Mouse (Mus musculus): Measurements from ENCODE around the gene Ahcy. TPM values are rescaled to one million over a fixed set of nuclear protein-coding genes. Genes with fewer than 3 reads are reported as not detected.
"Not testable (repeated sequence)": the region's sequence is repeated elsewhere in the genome, so short reads cannot be mapped to it uniquely, and the experiment has no call there.

Gene Ahcy
- polyA plus RNA-seq, 1 experiment from 2014 or later: 30.9 TPM

DNA sequence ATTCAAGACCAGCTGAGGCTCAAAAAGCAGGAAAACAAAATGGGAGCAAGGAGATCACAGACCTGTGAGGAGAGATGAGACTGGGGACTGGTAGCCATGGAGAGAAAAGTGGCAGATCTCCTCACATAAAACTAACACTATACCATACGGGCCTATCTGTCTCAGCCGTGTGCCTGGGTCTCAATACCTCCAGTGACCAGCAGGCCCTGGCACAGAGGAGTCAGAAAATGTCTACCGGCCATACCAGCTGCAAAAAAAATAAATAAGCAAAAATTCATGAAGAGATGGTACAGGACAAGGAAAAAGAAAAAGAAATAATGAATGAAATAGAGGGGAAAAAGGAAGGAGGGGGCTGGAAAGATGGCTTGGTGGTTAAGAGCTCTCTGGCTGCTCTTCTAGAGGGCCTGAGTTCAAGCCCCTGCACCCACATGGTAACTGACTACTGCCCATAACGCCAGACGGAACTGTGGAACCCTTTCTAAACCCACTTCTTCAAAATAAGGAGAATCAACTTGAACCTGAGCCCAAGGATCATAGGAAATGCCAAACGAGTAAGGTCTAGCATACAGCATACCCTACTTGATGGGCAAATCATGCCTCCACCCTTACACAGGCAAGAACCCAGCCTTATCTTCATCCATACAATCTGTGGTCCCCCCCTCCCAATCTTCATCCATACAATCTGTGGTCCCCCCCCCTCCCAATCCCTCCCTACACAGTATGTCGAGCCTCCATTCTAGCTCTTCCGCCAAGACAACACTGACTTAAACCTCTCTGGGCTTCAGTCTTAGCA is 1.7 kb downstream of the Ahcy start:
- no peak for ATAC-seq (ENCODE audit: low FRiP score)
- peak overlapping the region; percentile 89; the same call in 1 of the 2 replicates for H3K27ac ChIP-seq (replicated peaks)
- peaks cover 10% of the 10 kb centered on the region for H3K36me3 ChIP-seq
- WGBS: 79% methylated on average over 8 of the region's 8 CpGs
- no peaks in the 10 kb centered on the region for H3K9me3 ChIP-seq (replicated peaks)
- H3K4me1 ChIP-seq: peaks cover 27% of the 10 kb centered on the region
- H3K27me3 ChIP-seq (replicated peaks): no peaks in the 10 kb centered on the region
- H3K9ac ChIP-seq (replicated peaks): no peak overlapping the region
- H3K4me3 ChIP-seq (replicated peaks): no peak overlapping the region
- H3K4me2 ChIP-seq: peak overlapping the region; percentile 82; the same call in 1 of the 2 replicates

DNA sequence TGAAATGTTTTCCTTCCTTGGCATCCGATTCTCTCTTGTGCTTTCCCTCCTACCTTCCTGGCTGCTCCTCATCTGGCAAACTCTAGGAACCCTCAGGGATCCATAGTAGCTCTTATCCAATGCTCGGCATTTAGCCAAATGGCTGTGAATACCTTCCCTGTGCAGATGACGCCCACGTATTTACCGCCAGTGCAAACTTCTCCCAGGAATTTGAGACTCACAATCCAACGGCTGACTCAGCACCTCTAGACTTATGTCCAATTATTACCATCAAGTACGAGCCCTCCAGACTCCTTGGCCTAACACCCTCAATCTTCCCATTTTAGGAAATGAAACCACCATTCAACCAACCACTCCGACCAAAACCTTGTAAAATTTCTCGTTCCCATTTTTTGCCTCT is 3.3 kb downstream of the Ahcy start:
- ATAC-seq (ENCODE audit: low FRiP score): no peak
- peaks cover 27% of the 10 kb centered on the region for H3K4me1 ChIP-seq
- WGBS: 89% methylated on average over 9 of the region's 9 CpGs
- H3K27me3 ChIP-seq (replicated peaks): no peaks in the 10 kb centered on the region
- no peaks in the 10 kb centered on the region for H3K9me3 ChIP-seq (replicated peaks)
- no peak overlapping the region for H3K27ac ChIP-seq (replicated peaks)
- H3K4me2 ChIP-seq: no peak overlapping the region
- no peak overlapping the region for H3K9ac ChIP-seq (replicated peaks)
- peaks cover 10% of the 10 kb centered on the region for H3K36me3 ChIP-seq
- no peak overlapping the region for H3K4me3 ChIP-seq (replicated peaks)

- no peak overlapping the region for H3K27ac ChIP-seq (replicated peaks)
- no peak overlapping the region for H3K4me2 ChIP-seq
- H3K4me3 ChIP-seq (replicated peaks): no peak overlapping the region
- no peak overlapping the region for H3K9ac ChIP-seq (replicated peaks)
- H3K4me1 ChIP-seq: no peaks in the 10 kb centered on the region
- WGBS: 65% methylated on average over 1 of the region's 1 CpGs
- peaks cover 21% of the 10 kb centered on the region for H3K36me3 ChIP-seq
- H3K9me3 ChIP-seq (replicated peaks): no peaks in the 10 kb centered on the region
- no peak for ATAC-seq (ENCODE audit: low FRiP score)
- H3K27me3 ChIP-seq (replicated peaks): no peaks in the 10 kb centered on the region
Measured at GRCm38 (mm10) chr2:155057361-155057760, 16.9 kb downstream of the Ahcy start.

DNA sequence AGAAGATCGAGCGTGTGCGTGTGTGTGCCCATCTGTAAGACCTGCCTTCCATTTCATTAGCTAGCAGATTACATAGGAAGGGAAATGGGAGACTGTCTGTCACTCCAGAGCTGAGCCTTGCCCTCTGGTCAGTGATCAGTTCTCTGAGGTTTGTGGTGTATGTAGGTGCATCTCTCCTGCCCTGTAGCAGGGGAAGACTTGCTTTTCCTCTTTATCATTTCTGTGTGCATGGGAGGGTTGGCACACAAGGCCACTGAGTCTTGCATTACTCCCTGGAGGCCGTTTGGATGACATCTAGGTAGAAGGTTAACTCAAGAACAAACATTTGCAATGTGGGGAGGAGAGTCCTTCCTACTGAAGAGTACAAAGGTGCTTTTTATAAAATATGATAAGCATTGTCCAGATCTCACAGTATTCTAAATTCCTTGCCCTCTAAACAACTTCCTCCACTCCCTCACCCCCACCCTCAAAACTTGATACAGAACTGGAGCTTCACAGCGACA is 18.2 kb downstream of the Ahcy start:
- Histone ChIP-seq H3K4me3 (replicated peaks) (no peak overlapping the region), H3K9me3 (replicated peaks) (no peaks in the 10 kb centered on the region), H3K9ac (replicated peaks) (no peak overlapping the region), H3K27ac (replicated peaks) (no peak overlapping the region), H3K27me3 (replicated peaks) (no peaks in the 10 kb centered on the region), H3K36me3 (peaks cover 10% of the 10 kb centered on the region; the same call in 1 of the 2 replicates), H3K4me1 (peaks cover 8% of the 10 kb centered on the region), H3K4me2 (no peak overlapping the region)
- WGBS: 77% methylated on average over 5 of the region's 5 CpGs
- ATAC-seq (ENCODE audit: low FRiP score): no peak

GRCm38 (mm10) chr2:155054672-155055071 is 19.6 kb downstream of the Ahcy start:
- H3K9ac ChIP-seq (replicated peaks): no peak overlapping the region
- H3K27me3 ChIP-seq (replicated peaks): no peaks in the 10 kb centered on the region
- peaks cover 14% of the 10 kb centered on the region for H3K4me1 ChIP-seq
- no peak overlapping the region for H3K4me3 ChIP-seq (replicated peaks)
- H3K27ac ChIP-seq (replicated peaks): no peak overlapping the region
- no peak overlapping the region for H3K4me2 ChIP-seq
- no peaks in the 10 kb centered on the region for H3K9me3 ChIP-seq (replicated peaks)
- peaks cover 6% of the 10 kb centered on the region; the same call in 1 of the 2 replicates for H3K36me3 ChIP-seq
- WGBS: 78% methylated on average over 3 of the region's 3 CpGs
- no peak for ATAC-seq (ENCODE audit: low FRiP score)

DNA sequence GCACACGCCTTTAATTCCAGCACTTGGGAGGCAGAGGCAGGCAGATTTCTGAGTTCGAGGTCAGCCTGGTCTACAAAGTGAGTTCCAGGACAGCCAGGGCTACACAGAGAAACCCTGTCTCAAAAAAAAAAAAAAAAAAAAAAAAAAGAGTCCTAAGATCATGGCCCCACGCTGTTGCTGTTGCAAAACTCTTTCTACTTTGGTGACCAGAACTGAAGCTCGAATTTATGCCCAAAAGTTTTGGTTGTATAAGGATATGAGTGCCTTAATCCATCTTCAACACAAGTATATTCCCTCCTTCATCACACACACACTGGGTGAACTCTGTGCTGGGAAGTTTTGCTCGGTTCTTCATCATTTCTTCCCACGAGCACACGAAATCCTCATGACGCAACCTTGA is 20.8 kb downstream of the Ahcy start:
- ATAC-seq (ENCODE audit: low FRiP score); H3K27ac ChIP-seq (replicated peaks); H3K27me3 ChIP-seq (replicated peaks); H3K9me3 ChIP-seq (replicated peaks); H3K9ac ChIP-seq (replicated peaks); H3K4me3 ChIP-seq (replicated peaks); H3K36me3 ChIP-seq; H3K4me2 ChIP-seq: not testable (repeated sequence)
- WGBS: 92% methylated on average over 8 of the region's 8 CpGs
- H3K4me1 ChIP-seq: peaks cover 14% of the 10 kb centered on the region

DNA sequence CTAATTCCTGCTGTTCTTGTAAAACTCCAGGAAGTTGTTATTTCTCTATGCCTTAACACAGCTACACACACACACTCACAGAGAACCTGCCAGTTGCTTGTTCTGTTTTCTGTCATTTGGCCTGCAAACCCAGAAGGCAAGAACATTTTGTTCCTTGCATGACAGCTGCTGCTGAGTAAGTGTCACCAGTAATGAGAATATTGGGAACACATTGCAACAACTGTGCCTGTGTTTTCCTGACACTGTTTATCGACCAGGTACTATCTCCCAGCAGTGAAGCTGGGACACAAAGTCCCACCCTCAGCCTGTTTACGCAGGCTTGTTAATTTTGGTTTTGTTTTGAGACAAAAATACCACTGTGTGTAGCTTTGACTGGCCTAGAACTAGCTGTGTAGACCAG is 21.6 kb downstream of the Ahcy start:
- Histone ChIP-seq H3K36me3 (no peaks in the 10 kb centered on the region), H3K27me3 (replicated peaks) (no peaks in the 10 kb centered on the region), H3K9ac (replicated peaks) (no peak overlapping the region), H3K9me3 (replicated peaks) (no peaks in the 10 kb centered on the region), H3K4me2 (no peak overlapping the region), H3K27ac (replicated peaks) (no peak overlapping the region), H3K4me1 (peaks cover 14% of the 10 kb centered on the region), H3K4me3 (replicated peaks) (no peak overlapping the region)
- 84% methylated on average over 2 of the region's 2 CpGs for WGBS
- ATAC-seq (ENCODE audit: low FRiP score): no peak

DNA sequence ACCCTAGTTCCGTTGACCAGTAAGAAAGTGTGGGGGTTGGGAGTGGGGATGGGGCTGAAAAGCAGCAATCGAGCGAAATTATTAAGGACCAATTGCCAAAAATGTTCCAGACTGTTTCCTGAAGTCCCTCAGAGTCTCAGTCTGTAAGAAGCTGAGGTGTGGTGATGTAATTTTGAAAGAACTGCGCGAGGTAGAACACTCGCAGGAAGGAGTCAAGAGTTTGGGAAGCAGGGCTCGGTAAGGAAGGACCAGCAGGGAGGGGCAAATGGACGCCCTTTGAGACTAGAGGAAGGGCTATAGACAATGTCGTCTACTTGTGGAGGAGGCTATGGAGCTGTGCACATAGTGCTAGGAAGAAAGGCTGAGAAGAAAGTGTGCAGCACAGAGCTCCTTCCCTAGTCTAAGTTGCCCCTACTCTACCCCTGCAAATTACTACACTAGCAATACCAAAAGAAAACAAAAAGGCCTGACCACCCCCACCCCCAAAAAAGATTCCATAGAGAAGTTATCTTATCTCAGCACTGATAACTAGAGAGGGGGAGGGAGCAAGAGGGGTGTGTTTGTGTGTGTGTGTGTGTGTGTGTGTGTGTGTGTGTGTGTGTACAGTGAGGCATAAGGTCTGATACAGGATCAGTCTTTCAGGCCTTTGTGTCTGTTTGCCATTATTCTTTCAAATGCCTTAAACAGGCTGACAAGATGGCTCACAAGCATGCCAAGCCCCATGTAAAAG is 22.5 kb downstream of the Ahcy start:
- H3K36me3 ChIP-seq: no peaks in the 10 kb centered on the region
- H3K27ac ChIP-seq (replicated peaks): peak overlapping the region; percentile 94
- 28% methylated on average over 9 of the region's 9 CpGs for WGBS
- no peaks in the 10 kb centered on the region for H3K9me3 ChIP-seq (replicated peaks)
- peak overlapping the region; percentile 59 for H3K9ac ChIP-seq (replicated peaks)
- H3K27me3 ChIP-seq (replicated peaks): no peaks in the 10 kb centered on the region
- H3K4me1 ChIP-seq: peaks cover 14% of the 10 kb centered on the region
- peak overlapping the region; percentile 90 for H3K4me2 ChIP-seq
- no peak for ATAC-seq (ENCODE audit: low FRiP score)
- peak overlapping the region; percentile 56 for H3K4me3 ChIP-seq (replicated peaks)

DNA sequence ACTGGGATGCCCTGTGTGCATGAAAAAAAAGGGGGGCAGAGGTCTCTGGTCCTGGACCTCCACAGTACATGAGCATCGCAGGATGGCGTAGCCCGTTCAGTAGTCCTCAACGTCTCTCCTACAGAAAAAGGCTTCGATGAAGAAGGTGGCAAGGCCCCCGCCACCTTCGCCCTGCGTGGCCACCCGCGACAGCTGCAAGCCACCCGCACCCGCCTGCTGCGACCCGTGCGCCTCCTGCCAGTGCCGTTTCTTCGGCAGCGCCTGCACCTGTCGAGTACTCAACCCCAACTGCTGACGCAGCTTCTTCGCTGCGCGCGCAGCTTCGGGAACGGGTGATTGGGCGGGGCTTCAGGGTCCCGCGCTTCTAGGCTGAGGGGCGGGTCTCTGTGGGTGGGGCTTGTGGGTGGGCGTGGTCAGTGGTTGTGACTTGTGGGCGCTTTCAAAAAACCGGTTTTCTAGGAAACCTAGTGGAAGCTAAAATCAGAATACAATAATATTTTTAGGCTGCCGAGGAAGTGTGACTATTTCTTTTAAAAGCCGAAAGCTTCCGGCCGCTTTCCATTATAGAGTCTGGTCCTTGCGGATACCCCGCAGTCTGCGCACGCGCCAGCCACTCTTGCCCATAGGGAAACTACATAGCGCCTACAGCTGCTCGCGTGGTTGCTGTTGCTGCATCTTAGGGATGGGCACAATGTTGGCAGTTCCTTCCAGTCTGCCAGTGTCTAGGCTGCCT is 23.6 kb downstream of the Ahcy start:
- Histone ChIP-seq H3K4me1 (peaks cover 14% of the 10 kb centered on the region), H3K4me2 (peak overlapping the region; percentile 90), H3K9me3 (replicated peaks) (no peaks in the 10 kb centered on the region), H3K9ac (replicated peaks) (peak overlapping the region; percentile 80), H3K27ac (replicated peaks) (peak overlapping the region; percentile 94), H3K27me3 (replicated peaks) (no peaks in the 10 kb centered on the region), H3K4me3 (replicated peaks) (peak overlapping the region; percentile 56), H3K36me3 (no peaks in the 10 kb centered on the region)
- under 1% methylated on average over 45 of the region's 45 CpGs for WGBS
- ATAC-seq (ENCODE audit: low FRiP score): peak; percentile 96

DNA sequence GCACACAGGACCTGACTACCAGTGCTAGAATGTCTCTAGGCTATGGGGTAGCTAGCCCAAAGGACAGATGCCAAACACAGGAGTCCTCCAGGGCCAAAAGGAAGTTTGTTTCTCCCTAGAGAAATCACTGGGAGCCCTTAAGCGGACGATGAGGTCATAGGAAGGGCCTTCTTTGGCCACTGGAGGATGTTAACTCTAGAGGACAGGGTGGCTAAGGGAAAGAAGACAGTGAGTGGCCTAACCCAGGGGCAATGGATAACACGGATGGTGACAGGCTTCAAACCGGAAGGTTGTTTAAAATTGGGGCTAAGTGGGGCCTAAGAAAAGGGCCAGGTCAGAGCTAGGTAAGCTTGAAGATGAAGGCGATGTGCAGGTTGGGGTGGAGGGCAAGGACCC is 24.2 kb downstream of the Ahcy start:
- 17% methylated on average over 5 of the region's 5 CpGs for WGBS
- Histone ChIP-seq H3K4me3 (replicated peaks) (peak overlapping the region; percentile 56), H3K4me2 (peak overlapping the region; percentile 90), H3K9me3 (replicated peaks) (no peaks in the 10 kb centered on the region), H3K36me3 (no peaks in the 10 kb centered on the region), H3K27ac (replicated peaks) (peak overlapping the region; percentile 94), H3K4me1 (peaks cover 14% of the 10 kb centered on the region), H3K9ac (replicated peaks) (peak overlapping the region; percentile 80), H3K27me3 (replicated peaks) (no peaks in the 10 kb centered on the region)
- peak; percentile 1; the same call in 1 of the 2 replicates for ATAC-seq (ENCODE audit: low FRiP score)

GRCm38 (mm10) chr2:155047452-155048178 is 26.7 kb downstream of the Ahcy start:
- WGBS: 78% methylated on average over 7 of the region's 7 CpGs
- H3K4me1 ChIP-seq: peaks cover 14% of the 10 kb centered on the region
- no peak for ATAC-seq (ENCODE audit: low FRiP score)

More at GRCm38 (mm10) chr2:155047452-155048178, 26.7 kb downstream of the Ahcy start:
- Histone ChIP-seq H3K27ac (replicated peaks) (no peak overlapping the region), H3K27me3 (replicated peaks) (no peaks in the 10 kb centered on the region), H3K9ac (replicated peaks) (no peak overlapping the region), H3K4me3 (replicated peaks) (no peak overlapping the region), H3K36me3 (no peaks in the 10 kb centered on the region), H3K4me2 (no peak overlapping the region), H3K9me3 (replicated peaks) (no peaks in the 10 kb centered on the region)

Measured in neural tube, embryonic 15.5 days (tissue).